Mouse (Mus musculus): ENCODE measurements at regions not wholly inside any gene's neighbourhood (a gene's known extent, or its start where the extent isn't known, plus 50 kb on each side); places are given as distances from the start of the nearest gene placed in this dataset.
"Not testable (repeated sequence)": the region's sequence is repeated elsewhere in the genome, so short reads cannot be mapped to it uniquely, and the experiment has no call there.

- DNase-seq, result no peak
These were observed 116.8 kb upstream of the Mettl4 start for GRCm38 (mm10) chr17:94866630-94867029.

GRCm38 (mm10) chr17:94864531-94865318 is 114.9 kb upstream of the Mettl4 start:
- peak; percentile 71 for DNase-seq

GRCm38 (mm10) chr17:94854698-94855097 is 104.9 kb upstream of the Mettl4 start:
- DNase-seq, result not testable (repeated sequence)

GRCm38 (mm10) chr17:94834446-94835117 is 84.8 kb upstream of the Mettl4 start:
- DNase-seq, result peak; percentile 81

GRCm38 (mm10) chr17:94834067-94834445 is 84.2 kb upstream of the Mettl4 start:
- not testable (repeated sequence) for DNase-seq

- not testable (repeated sequence) for DNase-seq
These were observed 76.6 kb upstream of the Mettl4 start for GRCm38 (mm10) chr17:94826415-94826814.

GRCm38 (mm10) chr17:94808758-94809157 is 58.9 kb upstream of the Mettl4 start:
- no peak for DNase-seq

Data from adrenal gland, adult 8-10 months (tissue).